ENCODE assay signal across 24 mouse cellular contexts in genomic region chr11:81100829-81101228, GRCm38 (mm10).
A peak's percentile ranks its signal among the peaks of the same experiment; 100 is the strongest.
DNase-seq lines count a peak whose midpoint lies in the region; ATAC-seq and TF ChIP-seq lines count a peak whose summit lies in the region.
"Had no signal": no experiment of that assay in that cellular context is flagged by ENCODE, and none has a peak within 500 bp of the region (broad histone marks: within the 10 kb centered on the region; RNA-seq: fewer than 3 reads in every experiment).

No protein-coding gene starts in this region.

- TF ChIP-seq RAD21 in CH12.LX (IDR thresholded peaks at IDR 0.05; ENCODE audit: low read depth, low read length), result no peak

- dilution Hi-C loops in CH12.LX (cut with MboI; ENCODE audit: extremely low pct_ligation_motif_present, extremely low pct_unique_long_range_greater_than_20kb, low sequenced_read_pairs), result no loop called here

- H3K4me3 ChIP-seq in CH12.LX (replicated peaks in 1 of 3; ENCODE audit: low read depth in 2 of 3, low read length in 2 of 3, poor library complexity in 1 of 3), result no peak overlapping the region
- no peak overlapping the region for H3K4me3 ChIP-seq in liver, embryonic 13.5 days (replicated peaks)
- H3K4me3 ChIP-seq in liver, postnatal 0 days (ENCODE audit: low read depth, low read length), result no peak overlapping the region
- no peak overlapping the region for H3K4me3 ChIP-seq in midbrain, embryonic 13.5 days (replicated peaks)
- H3K4me3 ChIP-seq: embryonic facial prominence, embryonic 10.5 days; forebrain, embryonic 10.5 days; gastrocnemius, adult 2 months; heart, embryonic 13.5 days; hindbrain, embryonic 12.5 days had no signal

- TF ChIP-seq CTCF in CH12.LX (conservative IDR thresholded peaks at IDR 0.05 in 1 of 2, IDR thresholded peaks at IDR 0.05 in 1 of 2; ENCODE audit: low read depth in 2 of 2, low read length in 2 of 2), result no peak
- TF ChIP-seq CTCF in liver, postnatal 0 days (IDR thresholded peaks at IDR 0.05; ENCODE audit: low read depth), result no peak

- H3K4me2 ChIP-seq in CH12.LX (ENCODE audit: insufficient read depth, low read depth, poor library complexity, severe bottlenecking), result no peak overlapping the region
- no peak overlapping the region for H3K4me2 ChIP-seq in liver, embryonic 13.5 days
- H3K4me2 ChIP-seq in liver, postnatal 0 days (ENCODE audit: low read depth, low read length), result no peak overlapping the region
- no peak overlapping the region for H3K4me2 ChIP-seq in midbrain, embryonic 13.5 days (replicated peaks)
- H3K4me2 ChIP-seq: heart, embryonic 13.5 days; hindbrain, embryonic 12.5 days had no signal

- peaks cover 87% of the 10 kb centered on the region for H3K27me3 ChIP-seq in CH12.LX (replicated peaks)
- no peaks in the 10 kb centered on the region for H3K27me3 ChIP-seq in liver, embryonic 13.5 days
- no peaks in the 10 kb centered on the region for H3K27me3 ChIP-seq in liver, postnatal 0 days (ENCODE audit: insufficient read depth, low read length)
- no peaks in the 10 kb centered on the region for H3K27me3 ChIP-seq in midbrain, embryonic 13.5 days
- H3K27me3 ChIP-seq: heart, embryonic 13.5 days; hindbrain, embryonic 12.5 days had no signal

- H3K9ac ChIP-seq in CH12.LX (ENCODE audit: insufficient read depth, low read depth), result no peak overlapping the region
- no peak overlapping the region for H3K9ac ChIP-seq in liver, embryonic 13.5 days
- no peak overlapping the region for H3K9ac ChIP-seq in liver, postnatal 0 days (replicated peaks)
- no peak overlapping the region for H3K9ac ChIP-seq in midbrain, embryonic 13.5 days (replicated peaks)
- H3K9ac ChIP-seq: heart, embryonic 13.5 days; hindbrain, embryonic 12.5 days had no signal

- peak; percentile 68 for ATAC-seq in liver, embryonic 13.5 days (ENCODE audit: low read depth)
- ATAC-seq in liver, postnatal 0 days, result peak; percentile 99
- no peak for ATAC-seq in midbrain, embryonic 13.5 days
- ATAC-seq: activated CD4-positive, CD25-positive, alpha-beta regulatory T cell, adult 4 months; CD4-positive, CD25-positive, alpha-beta regulatory T cell, adult 4 months; forebrain, embryonic 14.5 days; hindbrain, embryonic 16.5 days; Patski had no signal

- TF ChIP-seq POLR2A in CH12.LX (IDR thresholded peaks at IDR 0.05; ENCODE audit: low read depth, low read length), result no peak

- H3K27ac ChIP-seq in CH12.LX (ENCODE audit: insufficient read depth, low read depth), result no peak overlapping the region
- no peak overlapping the region for H3K27ac ChIP-seq in liver, embryonic 13.5 days
- no peak overlapping the region for H3K27ac ChIP-seq in liver, postnatal 0 days (ENCODE audit: low read depth)
- no peak overlapping the region for H3K27ac ChIP-seq in midbrain, embryonic 13.5 days
- H3K27ac ChIP-seq: embryonic facial prominence, embryonic 10.5 days; forebrain, embryonic 10.5 days; gastrocnemius, adult 2 months; heart, embryonic 13.5 days; hindbrain, embryonic 12.5 days had no signal

- no peaks in the 10 kb centered on the region for H3K9me3 ChIP-seq in CH12.LX (replicated peaks; ENCODE audit: low read length)
- no peaks in the 10 kb centered on the region for H3K9me3 ChIP-seq in liver, embryonic 13.5 days (replicated peaks)
- H3K9me3 ChIP-seq in liver, postnatal 0 days (ENCODE audit: low read length), result no peaks in the 10 kb centered on the region
- H3K9me3 ChIP-seq in midbrain, embryonic 13.5 days, result no peaks in the 10 kb centered on the region
- H3K9me3 ChIP-seq: embryonic facial prominence, embryonic 10.5 days; forebrain, embryonic 10.5 days; heart, embryonic 13.5 days; hindbrain, embryonic 12.5 days had no signal

- in situ Hi-C loops in CH12.LX (cut with MboI; ENCODE audit: low pct_ligation_motif_present, low pct_unique_long_range_greater_than_20kb, low sequenced_read_pairs), result no loop called here

- H3K79me2 ChIP-seq in CH12.LX (replicated peaks; ENCODE audit: control insufficient read depth, extremely low read depth, insufficient read depth, poor library complexity, severe bottlenecking), result no peaks in the 10 kb centered on the region

- no peak for DNase-seq in CH12.LX (ENCODE audit: extremely low read depth)
- peak; percentile 42 for DNase-seq in liver
- DNase-seq in liver, embryonic 13.5 days, result peak; percentile 4
- peak; percentile 78 for DNase-seq in liver, postnatal 0 days
- DNase-seq in kidney, postnatal 4 days, result no peak
- no peak for DNase-seq in neural tube, embryonic 10.5 days (ENCODE audit: extremely low spot score, low spot score)
- DNase-seq: adrenal gland, adult 2 months; adrenal gland, postnatal 36 days; cerebellum, adult 2 months; cerebellum, postnatal 10 days; gastrocnemius, adult 2 months; gastrocnemius, postnatal 25 days; heart, adult 11 months; heart, postnatal 36 days had no signal

- H3K4me1 ChIP-seq in CH12.LX (ENCODE audit: control insufficient read depth in 1 of 2, insufficient read depth in 2 of 2), result no peaks in the 10 kb centered on the region
- no peaks in the 10 kb centered on the region for H3K4me1 ChIP-seq in liver, embryonic 13.5 days (replicated peaks)
- peaks cover 3% of the 10 kb centered on the region; the same call in 1 of the 2 replicates for H3K4me1 ChIP-seq in liver, postnatal 0 days (ENCODE audit: insufficient read depth)
- H3K4me1 ChIP-seq in midbrain, embryonic 13.5 days (replicated peaks), result no peaks in the 10 kb centered on the region
- H3K4me1 ChIP-seq: embryonic facial prominence, embryonic 10.5 days; forebrain, embryonic 10.5 days had no signal

- TF ChIP-seq EP300 in CH12.LX (IDR thresholded peaks at IDR 0.05; ENCODE audit: low read length), result no peak
- TF ChIP-seq EP300 in liver, postnatal 0 days (IDR thresholded peaks at IDR 0.05; ENCODE audit: low read depth), result no peak

- H3K36me3 ChIP-seq in CH12.LX (replicated peaks in 1 of 2; ENCODE audit: control insufficient read depth in 1 of 2, insufficient read depth in 1 of 2, low read length in 1 of 2), result no peaks in the 10 kb centered on the region
- no peaks in the 10 kb centered on the region for H3K36me3 ChIP-seq in liver, embryonic 13.5 days
- H3K36me3 ChIP-seq in liver, postnatal 0 days (replicated peaks; ENCODE audit: insufficient read depth, low read length), result no peaks in the 10 kb centered on the region
- H3K36me3 ChIP-seq in midbrain, embryonic 13.5 days, result no peaks in the 10 kb centered on the region
- H3K36me3 ChIP-seq: embryonic facial prominence, embryonic 10.5 days; forebrain, embryonic 10.5 days; heart, embryonic 13.5 days; hindbrain, embryonic 12.5 days had no signal

- WGBS in liver, embryonic 13.5 days (ENCODE audit: insufficient replicate concordance), result 51% methylated on average over 6 of the region's 6 CpGs
- WGBS in liver, postnatal 0 days (ENCODE audit: insufficient replicate concordance), result 53% methylated on average over 6 of the region's 6 CpGs
- 78% methylated on average over 6 of the region's 6 CpGs for WGBS in midbrain, embryonic 13.5 days

TF ChIP-seq in CH12.LX, 34 proteins besides CTCF, POLR2A, EP300 and RAD21:
- no peak for TF ChIP-seq BHLHE40 (IDR thresholded peaks at IDR 0.05; ENCODE audit: low read depth, low read length)
- TF ChIP-seq USF2 (conservative IDR thresholded peaks at IDR 0.05; ENCODE audit: low read depth, low read length), result peak; percentile 32; the same call in 1 of the 2 replicates
- peak; percentile 29 for TF ChIP-seq USF1 (IDR thresholded peaks at IDR 0.05; ENCODE audit: low read depth, low read length)
- no peak for TF ChIP-seq SMC3 (IDR thresholded peaks at IDR 0.05; ENCODE audit: low read depth, low read length)
- no peak for TF ChIP-seq PAX5 (IDR thresholded peaks at IDR 0.05; ENCODE audit: low read length)
- no peak for TF ChIP-seq ELF1 (IDR thresholded peaks at IDR 0.05; ENCODE audit: low read depth, low read length)

Comparison
In these comparisons a context has a peak if more than half of its experiments do, and no peak if none do; other contexts are left out.
1. DNase-seq: peak in liver (single experiment), liver, embryonic 13.5 days (single experiment) and liver, postnatal 0 days (single experiment); none in CH12.LX (single experiment), kidney, postnatal 4 days (0 of 2) and neural tube, embryonic 10.5 days (single experiment).